Mouse (Mus musculus) spleen, adult 18-20 months (tissue): Measurements from ENCODE around the gene 2810004N23Rik.
A peak's percentile ranks its signal among the peaks of the same experiment; 100 is the strongest.
"Not testable (repeated sequence)": the region's sequence is repeated elsewhere in the genome, so short reads cannot be mapped to it uniquely, and the experiment has no call there.

Source experiments
- DNase-seq, 2 experiments: peaks; one replicate each; pipeline ENCODE4 v3.0.0; 2022; ENCODE audit warnings: mixed read lengths in 2 of 2

Gene 2810004N23Rik

DNA sequence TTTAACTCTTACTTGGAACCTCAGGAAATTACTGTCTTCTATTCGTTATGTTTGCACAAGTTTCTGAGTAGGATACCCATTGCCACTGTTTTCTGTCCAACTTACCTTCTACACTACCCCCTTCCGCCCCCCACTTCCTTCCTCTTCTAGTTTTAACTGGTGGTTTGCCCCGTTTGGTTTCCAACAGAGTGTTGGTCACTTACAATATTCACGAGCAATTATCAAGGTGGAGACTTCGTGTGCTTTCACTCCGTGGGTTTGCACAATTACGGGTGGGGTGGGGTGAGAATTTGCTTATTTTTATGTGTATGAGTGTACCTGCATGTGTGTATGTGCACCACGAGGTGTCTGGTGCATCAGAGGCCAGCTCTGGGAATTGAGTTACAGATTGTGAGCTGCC, 809 bp upstream of the 2810004N23Rik start:
- no peak for DNase-seq

DNA sequence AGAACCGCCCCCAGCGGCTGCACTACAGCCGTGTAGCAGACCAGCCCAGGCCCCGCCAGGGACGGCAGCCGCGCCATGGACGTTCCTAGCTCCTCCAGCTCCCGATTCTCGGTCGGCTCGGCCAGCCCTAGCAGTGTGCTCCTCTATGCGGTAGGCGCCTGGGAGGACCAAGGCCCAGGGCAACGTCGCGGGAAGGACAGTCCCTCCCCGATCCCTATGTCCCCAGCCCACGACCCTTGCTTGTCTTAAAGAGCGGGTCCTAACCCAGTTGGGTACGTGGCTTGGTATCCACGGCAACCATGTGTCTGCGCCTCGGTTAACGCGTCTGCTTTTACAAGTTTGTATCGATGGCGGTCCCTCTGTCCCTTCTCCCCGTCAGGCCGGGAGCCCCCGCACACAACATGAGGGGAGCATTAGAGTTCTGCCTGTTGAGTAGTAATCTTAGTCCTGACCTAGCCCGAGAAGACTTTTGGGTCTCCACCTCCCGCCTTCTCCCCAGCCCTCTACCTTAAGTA, 300 bp upstream of the 2810004N23Rik start:
- DNase-seq = no peak

DNA sequence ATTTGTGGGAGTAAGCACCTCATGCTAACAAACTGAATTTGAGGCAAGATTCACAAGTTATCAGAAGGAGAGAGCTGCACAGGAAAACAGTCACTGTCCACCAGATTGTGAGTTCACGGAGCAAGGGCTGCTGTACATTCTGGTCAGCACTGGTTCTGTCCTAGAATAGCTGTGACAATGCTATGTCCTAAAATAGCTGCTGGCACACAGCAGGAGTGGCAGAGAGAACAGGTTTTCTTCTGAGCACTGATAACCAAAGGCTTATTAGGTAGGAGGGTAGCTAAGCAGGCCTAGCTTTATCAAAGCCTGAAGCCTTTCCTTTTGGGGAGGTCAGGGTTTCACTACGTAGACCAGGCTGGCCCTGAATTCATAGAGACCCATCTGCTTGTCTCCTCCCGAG, 2.7 kb downstream of the 2810004N23Rik start:
- DNase-seq = no peak

DNA sequence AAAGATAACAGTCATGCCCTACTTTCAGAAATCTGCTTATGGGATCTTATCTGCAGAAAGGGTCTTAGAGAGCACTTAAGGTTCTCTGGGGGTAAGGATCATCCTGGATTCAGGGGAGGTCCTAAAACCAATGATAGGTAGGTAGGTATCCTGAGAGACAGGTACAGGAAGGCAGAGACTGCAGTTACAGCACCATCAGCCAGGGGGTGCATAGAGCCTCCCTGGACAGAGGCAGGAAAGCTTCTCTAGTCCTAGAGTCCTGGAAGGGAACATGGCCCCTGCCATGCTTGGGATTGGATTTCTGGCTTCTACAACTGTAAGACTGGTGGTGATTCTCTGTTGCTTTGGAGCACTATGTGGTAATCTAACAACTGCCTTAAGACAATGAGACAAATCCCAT, 3.5 kb downstream of the 2810004N23Rik start:
- DNase-seq = peak in 1 of 2 experiments; percentile 45

DNA sequence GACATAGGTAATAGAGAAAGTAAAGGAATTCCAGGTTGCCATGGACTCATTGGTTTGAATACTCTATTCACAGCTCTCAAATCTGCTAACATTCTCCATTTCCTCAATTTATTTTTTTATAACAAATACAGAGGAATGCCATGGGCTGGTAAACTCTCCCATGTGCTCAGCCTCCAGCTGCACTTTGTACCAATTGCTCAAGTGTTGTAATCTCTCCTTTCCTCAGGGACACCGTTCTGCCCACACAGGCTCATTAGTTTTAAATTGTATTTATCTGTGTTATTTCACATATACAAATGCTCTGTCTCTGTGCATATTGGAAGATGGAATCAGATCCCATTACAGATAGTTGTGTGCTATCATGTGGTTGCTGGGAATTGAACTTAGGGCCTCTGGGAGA, 9.4 kb downstream of the 2810004N23Rik start:
- no peak for DNase-seq

DNA sequence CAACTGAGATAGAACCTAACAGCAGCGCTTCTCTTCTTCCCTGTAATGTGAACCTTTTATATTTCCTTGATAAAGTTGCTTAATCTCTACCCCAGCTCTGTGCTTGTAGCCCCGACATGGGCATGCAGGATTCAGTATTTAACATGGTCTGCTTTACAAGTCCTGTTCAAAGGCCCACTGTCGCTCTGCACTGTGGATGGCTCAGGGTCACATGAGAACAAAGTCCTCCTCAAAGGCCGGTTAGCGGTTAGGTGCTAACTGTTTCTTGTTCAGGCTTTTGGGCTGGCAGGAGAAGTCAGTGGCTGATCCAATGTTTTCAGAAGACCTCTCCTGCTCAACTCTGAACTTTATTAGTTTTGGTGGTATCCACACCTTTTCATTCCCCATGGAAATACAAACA, 17.3 kb downstream of the 2810004N23Rik start:
- no peak for DNase-seq

DNA sequence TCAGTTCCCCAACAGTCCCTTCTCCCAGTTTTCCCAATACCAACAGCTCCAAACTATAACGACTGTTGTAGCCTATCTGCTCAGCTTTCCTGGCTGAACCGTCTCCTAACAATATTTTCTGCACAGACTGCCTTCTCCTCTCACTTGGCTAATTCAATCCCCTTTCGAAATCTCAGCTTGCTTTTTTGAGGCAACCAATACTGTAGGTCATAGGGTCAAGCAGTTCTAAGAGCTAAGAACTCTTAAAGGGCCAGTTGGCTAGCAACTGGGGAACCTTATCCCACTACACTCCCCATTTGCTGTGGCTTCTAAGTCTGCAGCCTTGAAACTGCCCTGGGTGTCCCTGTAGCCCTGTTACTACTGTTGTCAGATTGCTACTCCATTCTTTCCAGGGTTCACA, 17.8 kb downstream of the 2810004N23Rik start:
- no peak for DNase-seq

DNA sequence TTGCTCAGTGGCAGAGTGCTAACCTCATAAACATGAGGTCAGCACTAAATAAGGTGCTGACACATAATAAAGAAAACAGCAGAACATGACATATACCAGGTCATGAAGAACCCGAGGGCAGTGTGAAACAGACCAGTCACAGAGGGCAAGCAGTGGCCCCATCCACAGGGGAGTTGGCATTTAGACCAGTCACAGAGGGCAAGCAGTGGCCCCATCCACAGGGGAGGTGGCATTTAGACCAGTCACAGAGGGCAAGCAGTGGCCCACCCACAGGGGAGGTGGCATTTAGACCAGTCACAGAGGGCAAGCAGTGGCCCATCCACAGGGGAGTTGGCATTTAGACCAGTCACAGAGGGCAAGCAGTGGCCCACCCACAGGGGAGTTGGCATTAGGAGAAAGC, 20.0 kb downstream of the 2810004N23Rik start:
- DNase-seq = not testable (repeated sequence)

DNA sequence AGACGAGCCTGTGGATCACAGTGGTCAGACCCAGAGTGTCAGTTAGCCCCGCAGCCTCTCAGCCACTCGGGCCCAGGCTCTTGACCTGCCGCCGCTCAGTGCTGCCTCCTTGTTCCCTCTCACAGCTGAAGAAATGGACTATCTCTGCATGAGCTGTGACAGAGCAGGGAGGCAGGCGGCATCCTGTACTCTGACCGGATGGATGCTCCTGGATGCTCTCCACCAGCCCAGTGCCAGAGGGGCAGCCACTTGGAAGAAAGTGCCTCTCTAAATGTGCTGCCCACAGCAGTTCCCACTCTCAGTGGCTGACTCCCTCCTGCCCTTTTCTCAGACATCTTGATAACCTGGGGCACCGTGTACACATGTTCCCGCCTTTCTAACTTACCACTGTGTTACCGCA, 21.1 kb downstream of the 2810004N23Rik start:
- DNase-seq = no peak

DNA sequence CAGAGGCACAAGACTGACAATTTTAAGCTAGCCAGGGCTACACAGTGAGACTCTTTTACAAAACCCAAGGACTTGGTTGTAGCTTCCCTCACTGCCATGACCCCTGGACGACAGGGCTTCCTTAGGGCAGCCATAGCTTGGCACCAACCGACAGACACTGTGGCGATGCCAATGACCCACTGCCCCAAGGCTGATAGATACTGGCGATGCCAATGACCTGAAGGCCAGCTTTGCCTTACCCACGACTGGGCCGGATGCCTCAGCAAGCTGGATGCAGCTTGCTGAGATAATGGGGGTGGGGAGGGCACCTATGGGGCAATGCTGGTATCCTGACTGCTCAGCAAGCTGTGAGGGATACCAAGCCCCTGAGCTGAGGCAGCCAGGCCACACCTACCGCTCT, 22.0 kb downstream of the 2810004N23Rik start:
- DNase-seq = no peak

DNA sequence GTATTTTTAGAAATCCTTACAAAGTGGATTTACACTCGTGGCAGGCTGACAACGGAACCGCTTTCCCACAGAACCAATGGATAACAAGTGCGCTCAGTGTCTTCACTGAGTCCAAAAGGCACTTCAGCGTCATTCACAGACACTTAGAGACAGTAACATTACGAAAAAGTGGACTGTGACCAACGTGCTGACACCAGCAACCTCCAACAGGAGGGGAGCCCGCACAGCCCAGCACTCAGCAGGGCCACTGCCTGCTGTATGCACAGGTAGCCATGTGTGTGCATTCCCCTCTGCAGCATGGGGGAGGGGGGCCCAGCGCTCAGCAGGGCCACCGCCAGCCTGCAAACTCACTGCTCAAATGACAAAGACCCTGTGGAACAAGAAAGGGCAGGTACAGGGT, 23.5 kb downstream of the 2810004N23Rik start:
- DNase-seq = no peak

DNA sequence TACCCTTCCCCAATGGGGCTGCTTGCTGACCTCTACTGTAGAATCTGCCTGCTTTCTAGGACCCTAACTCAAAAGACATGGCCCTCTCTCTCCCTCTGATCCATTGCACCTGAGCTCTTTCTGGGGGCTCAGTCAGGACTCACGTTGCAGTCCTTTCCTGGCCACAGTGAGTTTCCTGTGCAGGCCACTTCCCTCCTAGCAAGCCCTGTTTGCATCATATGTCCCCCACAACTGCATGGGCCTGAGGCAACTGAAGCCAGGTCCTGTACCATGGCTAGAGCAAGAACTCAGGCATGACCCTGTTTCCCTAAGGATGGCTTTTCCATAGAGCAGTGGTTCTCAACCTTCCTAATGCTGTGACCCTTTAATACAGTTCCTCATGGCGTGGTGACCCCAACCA, 25.0 kb downstream of the 2810004N23Rik start:
- no peak for DNase-seq

DNA sequence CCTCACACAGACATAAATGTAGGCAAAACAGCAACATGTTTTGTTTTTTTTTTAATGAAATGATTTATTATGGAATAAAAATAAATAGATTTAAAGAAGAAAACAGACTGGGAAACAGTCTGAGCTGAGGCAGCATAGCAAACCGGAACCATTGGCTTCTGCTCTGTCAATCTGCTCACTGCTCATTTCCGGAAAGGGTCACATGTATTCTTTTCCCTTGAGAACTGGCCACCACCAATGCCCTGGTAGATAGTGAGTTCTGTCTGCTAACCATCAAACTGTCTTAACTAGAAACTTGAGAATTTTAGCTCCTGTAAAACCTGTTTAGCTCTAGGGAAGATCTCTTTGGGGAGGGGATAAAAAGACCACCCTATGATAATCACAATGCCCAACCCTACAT, 26.0 kb downstream of the 2810004N23Rik start:
- DNase-seq = no peak

DNA sequence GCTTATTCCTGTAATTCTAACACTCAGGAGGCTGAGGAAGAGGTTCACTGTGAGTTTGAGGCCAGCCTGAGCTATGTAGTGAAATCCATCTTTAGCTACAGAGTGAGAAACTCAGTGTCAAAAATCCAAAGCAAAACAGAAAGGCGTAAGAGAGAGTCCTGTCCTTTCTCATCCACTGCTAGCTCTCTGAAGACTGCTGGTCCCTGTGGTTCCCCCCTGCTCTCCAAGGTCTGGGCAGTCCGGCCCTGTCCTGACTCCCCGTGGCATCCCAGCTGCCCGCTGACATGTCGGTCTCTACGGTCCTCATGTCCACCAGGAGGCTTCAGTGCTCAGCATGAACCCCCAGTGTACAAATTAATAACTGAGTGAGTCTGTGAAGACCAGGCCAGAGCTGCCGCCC, 26.6 kb downstream of the 2810004N23Rik start:
- no peak for DNase-seq

DNA sequence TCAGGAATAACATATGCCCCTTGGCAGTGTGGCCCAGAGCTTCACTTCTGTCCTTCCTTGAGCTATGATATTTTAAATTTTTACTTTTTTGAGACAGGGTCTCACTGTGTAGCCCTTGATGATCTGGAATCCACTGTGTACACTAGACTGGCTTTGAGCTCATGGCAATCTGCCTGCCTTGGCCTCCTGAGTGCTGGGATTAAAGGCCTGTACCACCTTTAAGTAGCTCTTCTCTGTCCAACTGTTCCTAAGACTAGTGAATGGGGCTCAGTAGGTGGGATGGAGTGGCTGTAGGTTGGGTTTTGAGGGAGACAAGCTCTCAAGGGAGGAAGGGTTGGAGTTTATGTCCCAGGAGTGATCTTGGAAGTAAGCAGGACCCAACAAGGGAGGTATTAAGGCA, 27.1 kb downstream of the 2810004N23Rik start:
- DNase-seq = no peak

DNA sequence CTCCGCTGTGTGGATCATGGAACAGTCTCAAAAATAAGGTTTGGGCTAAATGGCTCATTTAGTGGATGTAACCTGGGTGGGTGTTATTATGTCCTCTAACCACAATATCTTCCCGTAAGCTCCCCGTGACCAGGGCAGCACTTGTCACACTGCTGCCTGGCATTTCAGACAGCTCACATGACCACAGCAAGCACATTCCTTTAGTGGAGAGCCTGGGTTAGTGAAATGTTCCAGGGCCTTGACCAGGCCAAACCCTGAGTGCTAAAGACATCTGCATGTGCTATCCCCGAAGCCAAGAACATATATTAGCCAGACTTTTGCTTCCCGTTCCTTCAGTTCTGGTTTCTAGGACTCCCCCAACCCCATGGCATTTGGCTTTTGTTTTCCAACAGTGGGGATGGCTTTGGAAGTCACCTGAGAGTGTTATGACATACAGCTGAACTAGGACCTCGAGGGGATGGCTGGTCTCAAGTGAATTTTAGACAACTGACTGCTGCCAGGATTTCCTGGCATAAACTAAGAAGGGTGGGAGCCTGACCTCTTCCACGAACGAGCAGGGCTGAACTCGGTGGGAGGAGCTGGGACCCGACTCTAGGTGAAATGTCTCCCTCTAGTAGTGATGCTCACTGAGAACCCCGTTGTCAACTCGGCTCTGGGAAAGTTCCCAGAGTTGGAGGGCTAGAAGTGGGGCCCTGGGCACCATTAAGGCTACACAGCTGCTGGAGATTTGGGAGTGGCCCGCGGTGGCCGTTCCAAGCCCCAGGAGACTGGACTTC, 29.3 kb downstream of the 2810004N23Rik start:
- DNase-seq = no peak

DNA sequence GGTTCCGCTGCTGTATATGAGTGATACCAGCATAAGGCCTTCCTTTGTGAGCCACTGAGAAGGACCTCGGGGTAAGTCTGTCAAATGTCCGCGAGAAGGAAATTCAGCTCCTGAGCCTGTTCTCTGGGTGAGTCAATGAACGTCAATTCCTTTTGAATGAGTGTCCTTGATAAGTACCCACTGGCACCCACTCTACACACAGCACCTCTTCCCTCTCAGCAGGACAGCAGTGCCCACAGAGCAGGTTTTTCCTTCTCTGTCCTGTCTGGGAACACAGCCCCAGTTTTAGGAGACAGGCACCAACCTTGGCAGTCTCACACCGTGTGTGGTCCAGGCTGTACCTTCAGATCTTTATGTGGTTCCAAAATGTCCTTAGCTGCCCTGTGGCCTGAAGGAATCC, 31.0 kb downstream of the 2810004N23Rik start:
- no peak for DNase-seq

DNA sequence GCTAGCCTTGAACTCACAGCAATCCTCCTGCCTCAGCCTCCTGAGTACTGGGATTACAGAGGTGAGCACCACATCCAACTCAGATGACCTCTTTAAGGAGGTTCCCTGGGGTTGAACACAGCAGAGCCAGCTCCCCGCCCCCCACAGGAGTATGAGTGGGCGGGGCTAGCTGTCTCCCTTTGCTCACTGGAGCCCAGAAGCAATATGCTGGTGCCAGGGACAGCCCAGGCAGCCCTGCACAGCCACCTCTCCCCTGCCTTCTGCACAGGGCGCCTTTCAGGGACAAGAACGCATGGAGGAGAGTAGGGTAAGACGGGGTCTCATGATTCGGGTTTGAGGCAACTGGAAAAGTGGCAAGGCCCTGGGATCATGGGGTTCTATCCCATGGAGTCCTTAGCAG, 31.4 kb downstream of the 2810004N23Rik start:
- no peak for DNase-seq

DNA sequence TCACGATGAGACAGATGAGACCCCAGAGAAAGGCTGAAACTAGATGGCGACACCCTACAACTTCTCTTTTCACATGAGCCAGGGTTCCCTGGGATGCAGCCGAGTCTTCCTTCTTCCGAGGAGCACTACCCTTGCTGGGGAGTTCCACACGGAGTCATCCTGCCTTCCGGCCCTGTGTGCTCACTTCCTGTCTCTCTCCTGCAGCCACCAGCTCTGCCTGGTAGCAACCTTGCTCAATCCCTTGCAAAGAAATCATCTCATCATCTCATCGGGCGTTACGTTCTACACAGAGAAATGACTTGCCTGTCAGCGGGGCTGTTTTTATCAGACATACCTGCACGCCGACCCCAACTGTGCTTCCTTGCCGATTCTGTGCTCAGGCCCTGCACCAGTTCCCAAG, 32.9 kb downstream of the 2810004N23Rik start:
- DNase-seq = no peak

DNA sequence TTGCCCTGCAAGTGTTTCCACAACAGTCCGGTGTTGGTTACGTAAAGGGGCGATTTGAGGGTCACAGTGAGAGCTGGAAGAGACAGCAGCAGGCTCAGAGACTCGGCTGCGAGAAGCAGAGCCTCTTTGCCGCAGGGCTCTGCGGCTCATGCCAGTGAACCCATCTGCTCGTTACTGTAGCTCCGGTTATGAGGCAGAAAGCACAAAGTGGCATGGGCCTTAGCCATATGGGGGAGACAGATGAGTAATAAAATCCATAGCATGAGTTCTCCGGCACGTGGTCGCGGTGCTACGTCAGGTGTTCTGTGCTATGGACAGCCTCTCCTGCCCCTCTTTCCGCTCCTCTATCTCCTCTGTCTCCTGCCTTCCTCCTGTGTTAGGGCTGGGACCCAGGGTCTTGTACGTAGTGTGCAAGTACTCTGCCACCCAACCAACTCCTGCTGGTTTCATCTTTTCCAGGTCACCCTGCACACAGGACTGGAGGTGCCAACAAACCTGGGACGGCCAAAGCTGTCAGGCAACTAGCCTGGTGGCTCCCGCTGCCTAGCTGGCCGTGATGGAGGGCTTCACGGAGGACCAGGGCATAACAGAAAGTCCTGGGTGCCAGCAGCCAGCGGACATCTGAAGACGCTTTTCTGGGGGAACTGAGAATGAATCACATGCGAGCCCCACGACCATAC, 34.2 kb downstream of the 2810004N23Rik start:
- DNase-seq = no peak

DNA sequence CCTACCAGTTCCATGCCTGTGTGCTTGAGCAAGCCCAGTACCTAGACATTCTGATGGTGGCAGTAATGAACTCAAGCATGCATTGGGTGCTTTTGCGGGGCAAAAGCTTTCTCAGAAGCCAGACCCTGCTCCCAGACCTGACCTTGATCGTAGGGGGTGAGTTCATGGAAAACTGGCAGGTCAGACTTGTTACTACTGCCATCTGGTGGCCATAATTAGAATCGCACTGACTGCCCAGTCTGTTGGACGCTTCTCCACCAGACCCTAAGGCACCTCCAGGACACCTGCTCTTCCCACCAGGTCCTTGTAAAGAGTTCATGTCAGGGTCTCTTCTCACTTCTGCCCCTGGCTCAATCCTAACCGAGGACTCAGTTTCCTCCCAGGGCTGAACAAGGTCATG, 35.5 kb downstream of the 2810004N23Rik start:
- DNase-seq = peak in 1 of 2 experiments; percentile 40

DNA sequence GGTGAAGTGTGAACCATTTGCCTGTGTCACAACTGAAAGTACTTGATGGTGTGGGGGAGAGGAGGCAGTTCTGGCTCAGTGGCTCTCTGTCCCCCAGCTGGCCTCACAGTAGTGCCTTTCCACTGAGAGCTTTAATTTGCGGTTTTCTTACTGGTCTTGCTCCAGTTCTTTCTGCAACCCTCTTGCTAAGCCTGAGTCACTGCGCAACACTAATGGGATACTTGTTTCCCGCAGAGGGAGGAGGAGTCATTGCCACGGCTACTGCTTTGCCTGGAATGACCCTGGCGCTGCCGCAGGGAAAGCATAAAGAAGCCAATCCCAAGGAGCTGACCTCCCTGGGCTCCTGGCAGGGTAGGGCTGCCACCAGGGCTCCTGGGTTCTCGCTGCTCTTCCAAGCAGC, 36.3 kb downstream of the 2810004N23Rik start:
- DNase-seq = no peak

DNA sequence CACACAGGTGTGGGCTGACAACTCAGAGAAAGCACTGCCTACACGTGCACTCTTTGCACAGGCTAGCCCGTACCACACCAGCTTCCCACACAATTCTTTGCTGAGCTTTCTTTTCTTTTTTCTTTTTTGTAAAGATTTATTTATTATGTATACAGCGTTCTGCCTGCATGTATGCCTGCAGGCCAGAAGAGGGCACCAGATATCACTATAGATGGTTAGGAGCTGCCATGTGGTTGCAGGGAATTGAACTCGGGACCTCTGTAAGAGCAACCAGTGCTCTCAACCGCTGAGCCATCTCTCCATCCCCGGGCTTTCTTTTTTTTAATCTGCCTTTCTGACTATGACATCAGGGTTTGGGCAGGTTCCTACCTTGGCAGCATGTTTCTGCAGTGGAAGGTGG, 39.4 kb downstream of the 2810004N23Rik start:
- no peak for DNase-seq

DNA sequence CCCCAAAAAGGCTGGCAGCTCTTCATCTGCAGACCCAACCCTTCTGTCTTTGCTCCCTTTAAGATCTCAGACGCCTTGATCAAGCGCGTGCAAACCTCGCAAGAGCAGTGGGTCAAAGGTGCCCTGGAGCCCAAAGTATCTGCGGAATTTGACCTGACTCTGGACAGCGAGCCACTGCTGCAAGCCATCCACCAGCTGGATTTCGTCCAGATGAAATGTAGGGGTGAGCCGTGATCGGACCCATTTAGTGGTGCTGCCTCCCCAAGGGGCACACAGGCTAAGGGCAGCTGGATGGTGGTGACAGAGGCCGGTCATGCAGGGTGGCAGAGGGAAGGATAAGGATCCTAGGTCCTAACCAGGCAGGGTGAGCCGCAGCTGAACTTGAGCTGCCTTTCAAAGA, 42.8 kb downstream of the 2810004N23Rik start:
- no peak for DNase-seq
